Mouse (Mus musculus) CD8-positive naive resting alpha-beta T cell, adult 2 months (primary cell): ENCODE data around the gene Lypd6.

Experiments used
- DNase-seq, 2 experiments: peaks; one replicate each; pipeline ENCODE4 v3.0.0; 2022; ENCODE audit warnings: low read depth in 2 of 2, low spot score in 2 of 2

The Lypd6 gene

DNA sequence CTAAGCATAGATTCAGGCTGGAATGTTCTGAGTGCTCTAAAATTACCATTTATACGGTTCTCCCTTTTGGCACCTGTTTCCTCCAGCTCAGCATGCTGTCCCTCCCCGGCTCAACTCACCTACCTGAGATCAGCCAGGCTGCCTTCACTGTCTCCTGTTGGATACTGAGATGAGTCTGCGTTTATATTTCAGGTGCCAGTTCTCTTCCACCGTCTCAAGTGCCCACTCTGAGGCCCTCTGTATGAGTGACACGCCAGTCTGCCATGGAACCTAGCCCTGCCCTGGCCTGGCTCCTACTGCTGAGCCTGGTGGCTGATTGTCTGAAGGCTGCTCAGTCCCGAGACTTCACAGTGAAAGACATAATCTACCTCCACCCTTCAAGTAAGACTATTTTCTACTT lies 99.0 kb downstream of the Lypd6 start:
- DNase-seq: no peak

DNA sequence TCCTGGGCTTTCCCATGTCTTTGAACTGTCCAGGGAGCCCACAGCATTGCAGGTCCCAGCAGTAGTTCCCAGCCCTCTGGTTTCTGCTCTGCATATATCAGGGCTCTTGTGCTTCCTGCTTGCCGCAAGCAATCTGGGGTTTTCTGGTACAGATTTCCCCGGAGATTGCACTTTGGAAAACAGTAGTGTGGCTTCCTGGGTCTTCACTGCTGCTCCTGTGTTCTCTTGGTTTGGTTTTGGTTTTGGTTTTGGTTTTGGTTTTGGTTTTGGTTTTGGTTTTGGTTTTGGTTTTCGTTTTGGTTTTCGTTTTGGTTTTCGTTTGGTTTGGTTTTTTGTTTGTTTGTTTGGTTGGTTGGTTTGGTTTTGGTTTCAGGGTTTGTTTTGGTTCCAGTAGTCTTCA lies 99.9 kb downstream of the Lypd6 start:
- DNase-seq: no peak

DNA sequence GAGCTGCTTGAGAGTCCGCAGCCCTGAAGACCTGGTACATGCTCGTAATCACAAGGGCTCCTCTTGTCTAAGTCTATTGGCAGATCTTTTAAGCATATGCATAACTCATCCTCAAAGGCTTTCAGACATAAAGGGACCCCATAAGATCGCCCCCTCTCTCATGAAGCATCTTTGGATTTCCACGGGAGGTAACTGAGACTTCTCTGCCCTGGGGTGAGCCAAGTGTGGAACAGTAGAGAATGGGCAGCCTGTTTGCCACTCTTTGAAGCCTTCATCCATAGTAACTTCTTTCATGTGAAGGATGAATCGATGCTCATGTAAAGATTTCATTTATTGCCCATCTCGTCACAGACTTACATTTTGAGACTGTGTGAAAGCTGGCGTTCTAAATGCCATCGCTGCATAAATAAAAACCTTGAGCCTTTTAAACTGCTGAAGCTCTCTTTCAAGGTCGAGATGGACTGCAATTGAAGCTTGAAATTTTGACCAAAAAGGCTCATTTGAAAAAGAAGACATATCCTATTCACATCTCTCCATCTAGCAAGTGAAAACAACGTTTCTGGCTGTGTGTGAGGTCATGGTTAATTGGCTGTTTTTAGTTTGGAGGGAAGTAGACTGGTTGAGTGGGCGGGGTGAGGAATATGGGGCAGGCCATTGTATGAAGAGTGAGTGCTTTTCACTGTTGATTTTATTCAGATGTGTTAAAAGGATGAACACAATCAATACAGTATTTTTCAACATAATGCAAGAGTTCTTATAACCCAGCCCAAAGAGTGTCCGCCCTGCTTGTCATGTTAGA lies 107.7 kb downstream of the Lypd6 start:
- no peak for DNase-seq

DNA sequence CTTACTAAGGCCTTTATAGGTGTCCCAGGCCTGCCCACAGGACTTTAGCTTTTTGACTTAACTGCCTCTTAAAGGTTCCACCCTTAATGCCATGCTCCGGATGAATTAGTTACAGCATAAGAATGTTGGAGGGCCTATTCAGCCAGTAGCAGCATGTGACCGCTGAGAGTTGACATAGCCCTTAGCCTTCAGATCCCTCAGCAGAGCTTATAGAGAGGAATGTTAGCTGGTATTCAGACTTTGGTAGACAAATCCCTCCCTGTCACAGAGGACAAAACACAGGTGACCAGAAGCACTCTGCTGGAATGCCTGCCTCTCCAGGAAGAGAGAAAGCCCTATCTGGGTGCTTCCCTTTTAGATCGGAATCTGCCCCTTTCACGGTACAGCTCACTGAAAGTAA lies 109.5 kb downstream of the Lypd6 start:
- no peak for DNase-seq

DNA sequence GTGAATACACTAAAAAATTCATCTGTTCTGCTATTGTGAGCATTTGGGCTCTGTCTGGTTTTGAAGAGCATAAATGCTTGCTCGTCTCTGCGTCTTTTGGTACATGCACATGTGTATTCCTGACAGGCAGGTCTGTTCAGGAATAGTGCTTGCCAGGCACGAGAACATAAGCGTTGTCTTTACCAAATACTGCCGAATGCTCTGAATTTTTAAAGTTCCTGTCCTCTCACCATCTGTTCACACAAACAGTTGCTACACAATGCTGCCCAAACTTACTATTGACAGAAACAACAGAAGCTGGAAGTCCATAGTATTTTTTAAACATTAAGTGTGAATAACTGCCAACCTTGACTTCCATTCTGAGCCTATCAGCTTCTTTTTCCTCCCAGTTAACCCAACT lies 112.9 kb downstream of the Lypd6 start:
- DNase-seq: no peak

DNA sequence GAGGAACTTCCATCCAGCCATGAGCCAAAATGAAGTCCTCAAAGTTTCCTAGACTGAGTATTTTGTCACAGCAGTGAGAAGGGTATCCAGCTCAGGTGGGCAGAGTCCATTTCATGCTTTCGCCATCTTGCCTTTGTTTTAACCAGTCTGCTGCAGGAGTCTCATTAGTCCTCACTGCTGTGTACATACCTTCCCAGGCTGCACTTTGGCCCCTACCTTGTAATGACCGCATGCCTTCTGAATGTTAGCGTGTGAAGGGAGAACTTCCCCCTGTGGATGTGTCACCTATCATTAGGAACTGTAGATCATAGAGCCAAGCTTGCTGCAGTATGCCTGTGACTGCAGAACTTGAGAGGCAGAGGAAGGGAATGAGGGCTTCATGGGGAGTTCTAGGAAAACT lies 114.2 kb downstream of the Lypd6 start:
- no peak for DNase-seq

DNA sequence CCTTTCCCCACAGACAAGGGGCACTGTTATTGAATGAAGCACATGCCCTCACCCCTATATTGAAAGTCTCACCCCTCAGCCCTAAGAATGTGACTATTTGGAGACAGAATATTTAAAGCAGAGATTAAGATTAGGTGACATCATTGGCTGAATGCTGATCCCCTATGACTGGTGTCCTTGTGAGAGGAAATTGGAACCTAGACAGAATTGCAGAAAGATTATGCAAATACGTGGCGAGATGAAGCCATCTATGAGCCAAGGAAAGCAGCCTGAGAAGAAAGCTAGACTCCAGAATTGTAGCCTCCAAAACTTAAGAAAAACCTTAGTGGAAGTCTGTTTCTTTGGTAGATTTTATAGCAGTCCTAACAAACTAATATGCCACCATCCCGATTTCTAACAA lies 115.1 kb downstream of the Lypd6 start:
- DNase-seq: no peak

DNA sequence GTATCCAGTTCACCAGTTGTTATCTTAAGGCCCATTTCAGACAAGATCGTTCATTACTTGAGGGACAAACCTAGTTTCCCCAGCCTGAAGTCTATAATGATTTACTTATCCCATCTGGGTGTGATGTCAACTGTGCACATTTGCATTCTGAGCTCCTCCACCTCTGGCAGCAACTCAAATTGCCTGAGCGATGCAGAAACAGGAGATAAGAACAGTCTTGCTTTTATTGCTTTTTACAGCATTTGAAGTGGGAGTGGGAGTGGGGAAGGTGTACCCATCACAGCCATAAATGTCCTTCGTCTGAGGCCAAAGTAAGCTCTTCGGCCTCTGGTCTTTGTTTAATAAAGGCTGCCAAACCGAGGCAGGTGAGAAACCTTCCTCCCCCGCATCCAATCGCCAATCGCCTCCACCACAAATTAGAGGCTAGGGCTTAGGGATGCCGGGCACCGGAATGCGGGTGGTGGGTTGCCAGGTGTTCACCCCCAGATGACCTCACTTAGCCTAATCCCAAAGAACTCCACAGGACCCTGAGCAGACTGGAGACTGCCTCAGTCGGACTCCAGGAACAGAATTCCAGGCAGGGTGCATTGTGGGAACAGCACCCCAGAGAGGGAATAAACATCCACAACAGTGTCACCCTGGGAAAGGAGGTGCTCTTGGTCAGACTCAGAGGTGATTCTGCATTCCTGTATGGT lies 120.6 kb downstream of the Lypd6 start:
- DNase-seq: no peak

DNA sequence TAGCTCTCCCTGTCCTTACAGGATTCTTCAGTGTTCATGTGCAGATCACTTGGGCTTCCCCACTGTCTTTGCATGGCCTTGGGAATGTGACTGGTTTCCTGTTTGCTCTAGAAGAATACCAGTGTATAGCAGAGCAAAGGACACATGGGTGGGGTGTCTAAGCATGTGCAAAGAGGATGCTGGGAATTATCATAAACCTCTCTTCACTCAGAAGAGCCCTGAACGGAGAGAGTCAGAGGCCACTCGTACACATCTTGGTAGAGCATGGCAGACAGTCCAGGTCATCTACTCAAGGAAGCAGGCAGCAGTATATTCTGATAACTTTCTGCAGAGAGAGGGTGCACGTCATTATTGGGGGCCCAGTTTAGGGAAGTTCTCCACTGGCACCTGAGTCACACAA lies 122.6 kb downstream of the Lypd6 start:
- DNase-seq: no peak

DNA sequence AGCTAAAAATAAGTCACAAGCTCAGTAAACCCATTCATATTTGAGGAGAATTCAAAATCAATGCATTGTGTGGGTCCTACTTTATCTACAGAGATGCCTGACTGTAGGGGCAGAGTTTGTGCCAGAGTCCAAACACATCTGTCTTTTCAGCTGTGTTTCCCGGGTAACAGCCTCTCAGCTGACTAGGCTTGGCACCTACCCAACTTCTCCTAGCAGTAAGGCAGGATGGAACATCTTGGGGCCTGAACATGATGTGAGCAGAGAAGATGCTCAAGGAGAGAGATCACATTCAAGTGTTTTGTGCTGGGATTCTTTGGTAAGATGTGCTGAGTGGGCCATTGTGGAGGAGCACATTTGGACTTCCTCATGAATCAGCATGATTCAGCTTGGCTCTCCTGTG lies 130.5 kb downstream of the Lypd6 start:
- DNase-seq: no peak

DNA sequence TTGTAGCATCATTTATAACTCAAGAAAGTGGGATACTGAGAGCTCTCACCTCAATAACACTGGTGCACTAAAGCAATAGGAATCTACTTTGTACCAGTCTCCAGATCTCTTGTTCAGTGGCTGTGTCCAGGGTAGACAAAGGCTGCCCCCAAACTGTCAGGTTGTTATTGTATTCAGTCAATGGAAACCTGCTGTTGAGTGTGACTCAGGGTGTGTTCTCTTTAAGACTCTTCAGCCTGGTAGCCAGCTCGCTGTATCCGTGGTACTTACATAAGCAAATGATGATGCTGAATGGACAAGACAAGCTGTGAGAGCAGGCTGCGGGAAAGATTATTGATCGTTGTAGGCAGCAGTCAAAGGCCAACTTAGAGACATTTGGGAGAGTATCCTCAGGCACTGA lies 131.6 kb downstream of the Lypd6 start:
- no peak for DNase-seq

DNA sequence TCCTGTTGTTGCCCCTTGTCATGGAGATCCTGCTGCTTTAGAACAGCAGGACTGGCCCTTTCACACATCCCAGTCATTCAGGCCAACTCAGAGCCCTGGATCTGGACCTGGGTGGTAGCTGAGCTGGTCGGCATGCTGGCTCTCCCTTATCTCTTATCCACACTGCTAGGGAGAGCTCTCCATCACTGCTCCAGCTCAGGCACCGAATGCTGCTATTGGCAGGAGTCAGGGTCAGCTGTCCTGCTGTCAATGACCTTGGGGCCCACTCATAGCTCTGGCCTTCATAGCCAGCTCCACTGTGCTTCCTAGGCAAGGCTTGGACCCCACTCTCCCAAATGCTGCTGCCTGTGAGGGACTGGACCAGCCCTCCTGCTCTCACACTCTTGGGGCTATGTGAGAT lies 134.3 kb downstream of the Lypd6 start:
- no peak for DNase-seq

DNA sequence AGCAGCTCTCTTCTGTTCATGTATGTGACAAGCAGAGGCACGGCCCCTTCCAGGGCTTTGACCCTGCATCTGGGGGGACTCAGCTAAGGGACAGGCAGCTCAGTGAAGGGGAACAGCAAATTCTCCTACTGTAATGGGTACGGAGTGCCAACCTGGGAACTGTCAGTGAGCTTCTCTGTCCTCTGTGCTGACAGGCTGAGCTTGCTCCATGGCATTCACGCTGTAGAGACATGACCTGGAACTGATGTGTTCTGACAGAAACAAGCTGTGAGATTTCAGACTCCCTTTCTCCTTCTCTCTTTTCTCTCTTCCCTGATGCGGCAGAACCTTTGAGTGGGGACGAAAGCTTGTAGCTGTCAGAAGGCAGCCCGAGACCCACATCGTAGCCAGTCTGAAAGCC lies 154.3 kb downstream of the Lypd6 start:
- DNase-seq: no peak

DNA sequence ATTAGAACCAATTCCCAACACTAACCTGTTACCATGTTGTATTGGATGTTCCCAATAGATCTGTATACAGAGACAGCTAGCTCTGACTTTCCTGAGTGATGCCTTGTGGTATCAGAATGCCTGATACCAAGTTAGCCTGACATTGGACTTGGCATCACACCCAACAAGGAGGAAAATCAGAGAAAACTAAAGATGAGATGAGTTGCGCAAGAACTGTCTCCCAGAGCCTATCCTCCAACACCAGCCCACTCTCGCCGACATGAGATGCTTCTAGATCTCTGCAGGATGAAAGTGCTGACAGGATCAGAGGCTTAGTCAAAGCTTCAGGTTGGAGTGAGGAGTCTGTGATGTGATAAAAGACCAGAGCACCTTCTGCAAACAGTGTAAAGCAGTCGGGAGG lies 158.8 kb downstream of the Lypd6 start:
- no peak for DNase-seq

DNA sequence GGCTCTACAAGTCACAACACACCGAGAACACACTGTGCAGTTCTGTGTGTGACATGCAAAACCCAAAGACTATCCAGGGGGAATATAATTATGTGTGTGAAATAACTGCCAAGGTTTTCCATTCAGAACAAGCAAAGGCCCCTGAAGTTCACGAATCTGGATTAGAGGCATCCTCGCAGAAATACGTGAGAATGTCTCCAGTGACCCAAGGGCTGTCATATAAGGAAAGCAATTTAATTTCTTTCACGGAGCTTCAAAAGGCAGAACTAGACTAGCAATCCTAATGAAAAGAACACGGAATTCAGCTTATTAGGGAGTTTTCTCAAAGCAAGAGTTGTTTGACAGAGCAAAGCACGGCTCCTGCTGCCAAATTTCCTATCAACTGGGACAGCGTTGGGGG lies 167.3 kb downstream of the Lypd6 start:
- no peak for DNase-seq
